Mouse (Mus musculus): ENCODE measurements around the gene Trim61. TPM values are rescaled to one million over a fixed set of nuclear protein-coding genes. Genes with fewer than 3 reads are reported as not detected.
"Not testable (repeated sequence)": the region's sequence is repeated elsewhere in the genome, so short reads cannot be mapped to it uniquely, and the experiment has no call there.

The Trim61 gene
- not detected for total RNA-seq (2021)
- long read RNA-seq = 0 reads

GRCm38 (mm10) chr8:65018423-65018822, at the start of gene Trim61, which contains the start of gene Trim60:
Trim61 (minus strand) TSS chr8:65018523.
Trim60 (minus strand) TSS chr8:65018584.
- DNase-seq (ENCODE audit: low spot score in 2 of 2) = no peak

- no peak for DNase-seq (ENCODE audit: low spot score in 2 of 2)
These were observed 49.6 kb upstream of the Trim61 start for GRCm38 (mm10) chr8:65067694-65068472.

GRCm38 (mm10) chr8:65067031-65067430, 48.7 kb upstream of the Trim61 start:
- no peak for DNase-seq (ENCODE audit: low spot score in 2 of 2)

DNA sequence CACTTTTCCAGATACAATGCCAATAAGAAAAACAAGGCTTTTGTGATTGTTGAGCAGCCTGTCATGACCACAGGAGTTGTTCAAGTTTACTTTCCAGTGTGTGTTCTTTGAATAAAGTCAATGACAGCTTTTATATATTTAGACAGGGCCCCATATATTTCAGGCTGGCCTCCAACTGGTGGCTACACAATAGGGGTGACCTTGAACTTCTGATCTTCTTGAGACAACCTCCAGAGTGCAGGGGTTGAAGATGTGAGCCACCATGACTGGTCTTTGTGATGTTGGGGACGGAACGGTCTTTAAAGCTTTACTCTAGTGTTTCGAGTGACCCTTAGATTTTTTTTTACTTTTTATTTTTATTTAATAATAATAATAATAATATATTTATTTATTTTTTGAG, 47.3 kb upstream of the Trim61 start:
- DNase-seq (ENCODE audit: low spot score in 2 of 2) = no peak

GRCm38 (mm10) chr8:65064071-65064470, 45.7 kb upstream of the Trim61 start:
- DNase-seq (ENCODE audit: low spot score in 2 of 2) = no peak

GRCm38 (mm10) chr8:65062195-65062594, 43.9 kb upstream of the Trim61 start:
- DNase-seq (ENCODE audit: low spot score in 2 of 2) = no peak

DNA sequence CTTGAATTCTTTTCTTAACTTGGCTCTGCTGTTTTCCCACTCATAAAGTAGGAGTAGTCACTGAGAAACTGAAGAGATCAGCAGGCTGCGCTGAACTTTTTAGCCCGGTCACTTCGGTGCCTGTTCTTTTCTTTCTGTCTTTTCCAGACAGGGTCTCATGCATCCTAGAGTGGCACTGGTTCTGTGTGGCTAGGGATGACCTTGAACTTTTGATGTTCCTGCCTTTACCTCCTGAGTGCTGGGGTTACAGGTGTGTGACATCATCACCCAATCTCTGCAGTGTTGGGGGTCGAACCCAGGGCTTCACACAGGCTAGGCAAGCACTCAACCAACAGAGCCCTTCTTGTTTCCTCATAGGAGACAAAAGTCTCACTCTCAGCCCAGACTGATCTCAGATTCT, 38.4 kb upstream of the Trim61 start:
- no peak for DNase-seq (ENCODE audit: low spot score in 2 of 2)

- no peak for DNase-seq (ENCODE audit: low spot score in 2 of 2)
These were observed 35.6 kb upstream of the Trim61 start for GRCm38 (mm10) chr8:65053968-65054367.

- no peak for DNase-seq (ENCODE audit: low spot score in 2 of 2)
These were observed 35.2 kb upstream of the Trim61 start for GRCm38 (mm10) chr8:65053554-65053953.

DNA sequence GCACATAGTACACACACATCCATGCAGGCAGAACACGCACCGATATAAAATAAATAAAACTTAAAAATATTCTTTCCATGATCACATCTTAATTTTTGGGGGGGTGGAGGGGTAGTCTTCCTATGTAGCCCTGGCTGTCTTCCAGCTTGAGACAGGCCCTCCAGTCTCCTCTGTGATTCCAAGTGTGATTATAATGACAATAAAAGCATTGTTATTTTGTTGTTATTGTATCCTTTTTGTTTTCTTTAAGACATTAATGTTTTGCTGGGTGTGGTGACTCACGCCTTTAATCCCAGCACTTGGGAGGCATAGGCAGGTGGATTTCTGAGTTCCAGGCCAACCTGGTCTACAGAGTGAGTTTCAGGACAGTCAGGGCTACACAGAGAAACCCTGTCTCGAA, 29.5 kb upstream of the Trim61 start:
- no peak for DNase-seq (ENCODE audit: low spot score in 2 of 2)

GRCm38 (mm10) chr8:65047193-65047592, 28.9 kb upstream of the Trim61 start:
- no peak for DNase-seq (ENCODE audit: low spot score in 2 of 2)

DNA sequence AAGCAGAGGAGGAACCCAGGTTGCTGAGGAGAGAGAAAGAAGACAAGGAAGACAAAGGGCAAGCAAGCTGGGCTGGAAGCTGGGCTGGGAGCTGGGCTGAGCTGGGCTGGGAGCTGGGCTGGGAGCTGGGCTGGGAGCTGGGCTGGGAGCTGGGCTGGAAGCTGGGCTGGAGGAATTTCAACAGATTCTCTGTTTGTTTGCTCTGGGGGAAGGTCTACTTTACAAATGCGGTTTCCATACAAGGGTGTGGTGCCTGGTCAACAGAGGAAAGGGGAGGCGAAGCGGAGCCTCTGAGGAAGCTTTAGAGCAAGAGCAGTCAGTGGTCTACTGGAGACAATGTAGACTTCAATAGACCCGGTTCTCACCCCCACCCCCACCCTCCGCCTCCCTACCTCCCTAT, 28.2 kb upstream of the Trim61 start:
- no peak for DNase-seq (ENCODE audit: low spot score in 2 of 2)

- DNase-seq (ENCODE audit: low spot score in 2 of 2) = peak; percentile 11 to 55
These were observed 18.8 kb upstream of the Trim61 start, which contains the start of gene Apela for GRCm38 (mm10) chr8:65037117-65037533. Apela (minus strand) TSS chr8:65037336.

DNA sequence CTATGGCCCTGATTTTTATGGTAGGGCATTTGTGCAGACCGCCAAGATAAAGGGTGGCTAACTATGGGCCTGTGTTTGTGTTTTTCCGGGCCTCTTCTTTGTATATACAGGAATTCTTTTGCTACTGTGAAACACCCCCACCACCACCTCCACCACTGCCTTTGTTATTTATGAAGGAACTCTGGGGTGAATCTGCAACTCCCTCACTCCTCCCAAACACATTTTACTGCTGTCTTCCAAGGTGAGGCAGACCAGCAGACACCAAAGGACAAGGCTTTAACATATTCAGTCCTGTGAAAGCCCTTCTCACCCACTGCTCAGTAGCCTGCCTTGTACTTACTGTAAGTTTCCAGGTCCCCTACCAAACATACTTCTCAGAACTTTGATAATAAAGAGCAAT, 15.8 kb upstream of the Trim61 start:
- DNase-seq (ENCODE audit: low spot score in 2 of 2) = no peak

GRCm38 (mm10) chr8:65033056-65033455, 14.7 kb upstream of the Trim61 start:
- no peak for DNase-seq (ENCODE audit: low spot score in 2 of 2)

DNA sequence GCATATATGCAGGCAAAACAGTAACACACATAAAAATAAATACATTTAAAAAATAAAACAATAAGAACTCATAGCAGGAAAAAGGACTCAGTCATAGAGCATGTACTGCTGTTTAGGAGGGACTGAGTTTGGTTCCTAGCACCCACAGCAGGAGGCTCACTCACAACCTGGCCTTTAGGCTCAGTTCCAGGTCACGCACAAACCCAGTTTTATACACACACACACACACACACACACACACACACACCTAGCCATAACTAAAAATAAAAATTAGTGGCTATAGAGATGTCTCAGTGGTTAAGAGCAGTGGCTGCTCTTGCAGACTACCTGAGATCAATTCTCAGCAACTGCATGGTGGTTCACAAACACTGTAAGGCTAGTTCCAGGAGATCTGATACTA, 13.8 kb upstream of the Trim61 start:
- DNase-seq (ENCODE audit: low spot score in 2 of 2) = no peak

- no peak for DNase-seq (ENCODE audit: low spot score in 2 of 2)
These were observed 12.6 kb upstream of the Trim61 start for GRCm38 (mm10) chr8:65030735-65031485.

DNA sequence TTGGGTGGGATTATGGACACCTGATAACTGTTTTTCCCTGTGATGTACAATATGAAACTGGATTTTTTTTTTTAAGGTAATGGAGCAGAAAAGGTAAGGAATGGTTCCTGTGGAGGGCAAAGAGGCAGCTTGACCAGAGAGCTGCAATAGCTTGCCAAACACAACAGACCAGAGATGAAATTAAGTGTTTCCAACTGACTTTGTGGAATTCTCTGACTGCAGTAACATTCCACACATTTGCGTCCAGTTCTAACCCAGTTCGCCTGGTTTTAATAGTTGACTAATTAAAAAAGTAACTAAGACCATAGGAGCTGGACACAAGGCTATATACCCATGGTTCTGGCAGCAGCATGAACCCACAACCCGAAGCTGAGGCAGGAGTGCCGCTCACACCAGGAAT, 11.5 kb upstream of the Trim61 start:
- DNase-seq (ENCODE audit: low spot score in 2 of 2) = no peak

DNA sequence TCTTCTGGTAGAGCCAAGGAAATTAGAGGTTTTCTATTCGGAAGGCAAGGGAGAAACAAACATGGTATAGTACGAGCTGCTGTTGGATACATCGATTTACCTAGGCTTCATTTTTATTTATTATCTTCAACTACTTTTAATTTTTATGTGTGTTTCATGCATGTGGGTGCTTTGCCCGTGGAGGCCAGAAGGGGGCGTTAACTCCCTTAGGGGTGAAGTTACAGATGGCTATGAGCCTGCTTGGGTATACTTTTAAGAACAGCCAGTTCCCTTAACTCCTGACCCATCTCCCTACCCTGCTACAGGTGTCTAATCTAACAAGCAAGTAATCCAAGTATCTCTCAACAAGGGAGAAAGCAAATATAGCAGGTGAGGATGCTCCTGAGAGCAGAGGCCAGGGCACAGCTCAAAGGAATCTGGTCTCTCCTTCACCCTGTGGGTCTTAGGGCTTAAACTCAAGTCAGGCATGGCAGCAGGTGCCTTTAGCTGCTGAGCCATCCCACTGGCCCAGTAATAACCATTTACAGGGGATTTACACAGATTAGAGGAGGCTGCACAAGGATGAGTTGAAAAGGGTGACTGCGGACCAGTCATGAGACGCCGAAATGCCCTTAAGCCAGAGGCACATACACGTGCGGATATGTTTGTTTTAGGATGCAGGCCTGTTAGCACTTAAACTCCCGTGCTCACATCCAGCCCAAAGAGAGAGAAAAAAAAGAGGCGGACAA, 10.8 kb upstream of the Trim61 start:
- no peak for DNase-seq (ENCODE audit: low spot score in 2 of 2)

DNA sequence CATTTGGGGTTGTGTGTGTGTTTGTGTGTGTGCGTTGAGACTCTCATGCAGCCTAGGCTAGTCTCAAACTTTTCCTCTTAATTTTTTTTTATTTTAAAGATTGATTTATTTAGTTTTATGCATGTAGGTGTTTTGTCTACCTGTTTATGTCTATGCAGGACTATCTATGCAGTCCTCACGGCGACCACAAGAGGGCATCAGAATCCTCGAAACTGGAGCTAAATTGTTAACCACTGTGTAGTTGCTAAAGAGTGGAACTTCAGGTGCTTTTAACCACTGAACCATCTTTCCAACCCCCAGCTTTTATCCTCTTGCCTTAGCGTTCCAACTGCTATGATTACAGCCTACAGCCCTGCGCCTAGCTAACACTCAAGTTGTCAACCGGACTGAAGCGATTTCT, 4.2 kb upstream of the Trim61 start:
- DNase-seq (ENCODE audit: low spot score in 2 of 2) = peak; percentile 20 to 84

GRCm38 (mm10) chr8:65007616-65008015, 10.7 kb downstream of the Trim61 start:
- not testable (repeated sequence) for DNase-seq (ENCODE audit: low spot score in 2 of 2)

Data from layer of hippocampus, adult 18-20 months (tissue).